Mouse (Mus musculus) heart, embryonic 14.5 days (tissue): ENCODE measurements around the gene Hecw2. TPM values are rescaled to one million over a fixed set of nuclear protein-coding genes. Genes with fewer than 3 reads are reported as not detected.
A peak's percentile ranks its signal among the peaks of the same experiment; 100 is the strongest.

Experiments used
- ATAC-seq: fragments of 200-750 bp; cut with Nextera tagmentation; 2 replicates; pipeline ENCODE4 v1.8.0; 2017; ENCODE audit warnings: low read depth, moderate TSS enrichment; ENCODE audit not compliant: insufficient number of reproducible peaks, insufficient read depth, low FRiP score
- H3K27ac ChIP-seq, 2 experiments: fragments of 200-500 bp in 1 of 2; fragments of 300-500 bp in 1 of 2; sonication (generic) in 1 of 2; replicated peaks in 1 of 2; 2 replicates each; pipeline ENCODE4 v1.5.1; 2012 to 2014; ENCODE audit warnings: low read depth in 2 of 2, low read length in 2 of 2, control low read depth in 1 of 2, mild to moderate bottlenecking in 1 of 2, mixed read lengths in 1 of 2; ENCODE audit not compliant: control insufficient read depth in 1 of 2, insufficient read depth in 1 of 2
- H3K27me3 ChIP-seq: fragments of 300-500 bp; sonication (generic); 2 replicates; pipeline ENCODE4 v1.6.1; 2014; ENCODE audit warnings: mild to moderate bottlenecking, low read length, control low read depth; ENCODE audit not compliant: control insufficient read depth, insufficient read depth
- H3K36me3 ChIP-seq: fragments of 300-500 bp; sonication (generic); 2 replicates; pipeline ENCODE4 v1.6.1; 2014; ENCODE audit warnings: mild to moderate bottlenecking, control low read depth, low read length, mixed read lengths; ENCODE audit not compliant: control insufficient read depth, insufficient read depth
- H3K4me1 ChIP-seq, 2 experiments: fragments of 200-500 bp in 1 of 2; fragments of 300-500 bp in 1 of 2; sonication (generic) in 1 of 2; 2 replicates each; pipeline ENCODE4 v1.6.1; 2012 to 2014; ENCODE audit warnings: low read length in 2 of 2, control low read depth in 1 of 2, mixed read lengths in 1 of 2; ENCODE audit not compliant: control insufficient read depth in 2 of 2, insufficient read depth in 2 of 2
- H3K4me2 ChIP-seq: fragments of 300-500 bp; sonication (generic); 2 replicates; pipeline ENCODE4 v1.6.1; 2014; ENCODE audit warnings: mild to moderate bottlenecking, low read length
- H3K4me3 ChIP-seq, 2 experiments: fragments of 200-500 bp in 1 of 2; fragments of 300-500 bp in 1 of 2; sonication (generic) in 1 of 2; 2 replicates each; pipeline ENCODE4 v1.5.1; 2012 to 2014; ENCODE audit warnings: low read length in 2 of 2, mild to moderate bottlenecking in 2 of 2, control low read depth in 1 of 2, low read depth in 1 of 2, moderate library complexity in 1 of 2; ENCODE audit not compliant: control insufficient read depth in 1 of 2, insufficient read depth in 1 of 2
- H3K9ac ChIP-seq: fragments of 300-500 bp; sonication (generic); 2 replicates; pipeline ENCODE4 v1.6.1; 2014; ENCODE audit warnings: mild to moderate bottlenecking, low read length
- H3K9me3 ChIP-seq: fragments of 300-500 bp; sonication (generic); 2 replicates; pipeline ENCODE4 v1.6.1; 2016; ENCODE audit warnings: low read length, control low read depth; ENCODE audit not compliant: control insufficient read depth
- WGBS: fragments of 180-500 bp; shearing (Covaris S2); extraction: QIAGEN DNeasy Blood & Tissue Kit; methylation state at CpG from one replicate; pipeline ENCODE4 v1.1.7; 2014; 5-methylcytosine and 5-hydroxymethylcytosine counted together
- polyA plus RNA-seq: library from polyadenylated mRNA; unstranded; fragments of >200 nt; fragmentation: Nextera tagmentation; extraction: Ambion mirVana; gene quantifications from 2 replicates; pipeline ENCODE4 v1.2.1, GENCODE M21; 2014

The Hecw2 gene
- polyA plus RNA-seq, 1 experiment from 2014 or later: 5.7 TPM

DNA sequence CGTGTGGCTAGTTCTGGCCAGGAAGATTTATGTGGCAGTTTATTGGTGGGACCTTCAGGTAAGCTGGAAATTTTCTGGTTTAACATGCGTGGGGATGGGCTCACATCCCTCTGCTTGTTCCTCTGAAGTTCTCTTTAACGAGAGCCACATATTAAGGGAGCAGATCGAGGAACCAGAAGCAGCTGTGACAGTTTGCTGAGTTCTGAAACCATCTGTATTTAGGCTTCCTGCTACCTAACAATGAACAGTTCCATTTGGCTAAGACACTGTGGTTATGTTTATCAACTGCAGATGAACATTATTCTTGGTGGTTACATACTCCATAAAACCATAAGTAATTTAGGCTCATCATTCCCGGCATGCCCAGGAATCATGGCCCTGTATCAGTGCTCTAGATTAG is 242.6 kb downstream of the Hecw2 start:
- no peak overlapping the region for H3K9ac ChIP-seq
- H3K36me3 ChIP-seq: no peaks in the 10 kb centered on the region
- no peak for ATAC-seq
- no peak overlapping the region for H3K27ac ChIP-seq
- no peak overlapping the region for H3K4me3 ChIP-seq
- no peaks in the 10 kb centered on the region for H3K9me3 ChIP-seq
- H3K4me2 ChIP-seq: no peak overlapping the region
- H3K4me1 ChIP-seq: no peaks in the 10 kb centered on the region
- WGBS: 84% methylated on average over 5 of the region's 5 CpGs
- no peaks in the 10 kb centered on the region for H3K27me3 ChIP-seq

DNA sequence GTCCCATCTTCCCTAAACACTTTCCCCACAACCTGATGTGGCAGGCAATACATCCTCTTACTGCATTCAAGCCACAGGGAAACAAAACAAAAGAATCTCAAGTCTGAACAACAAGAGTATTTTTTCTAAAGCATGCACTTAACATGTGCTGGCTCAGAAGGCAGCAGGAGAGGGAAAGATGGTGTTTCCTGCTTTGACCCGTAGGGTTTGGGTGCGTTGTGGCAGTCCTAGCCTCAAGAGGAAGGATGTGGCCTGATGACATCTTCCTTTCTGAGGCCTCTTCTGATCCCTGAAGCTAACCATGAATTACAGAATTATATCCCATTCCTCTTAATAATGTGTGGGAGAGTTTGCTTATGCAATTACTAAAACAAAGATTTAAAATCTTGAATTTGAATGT is 249.2 kb downstream of the Hecw2 start:
- 77% methylated on average over 2 of the region's 2 CpGs for WGBS
- ATAC-seq: no peak

DNA sequence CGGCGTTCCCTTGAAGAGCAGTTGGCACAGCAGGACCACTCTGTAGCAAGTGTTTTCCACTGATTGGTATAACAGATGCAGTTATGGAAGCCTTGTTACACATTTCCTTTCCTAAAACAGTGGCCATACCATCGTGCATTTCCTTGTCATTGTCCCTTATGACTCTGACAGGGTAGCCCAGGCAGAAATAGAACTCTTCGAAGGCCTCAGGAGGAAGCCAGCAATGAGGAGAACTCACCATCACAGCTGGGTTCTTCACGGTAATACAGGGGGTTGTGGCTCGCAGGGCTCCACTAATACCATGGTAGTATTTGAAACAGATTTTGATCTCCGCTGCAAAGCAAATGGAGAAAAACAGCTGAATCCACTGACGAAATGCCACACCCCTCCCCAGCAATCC is 252.5 kb downstream of the Hecw2 start:
- H3K27me3 ChIP-seq: no peaks in the 10 kb centered on the region
- H3K9me3 ChIP-seq: no peaks in the 10 kb centered on the region
- H3K4me1 ChIP-seq: peaks cover 0 to 12% of the 10 kb centered on the region in 2 experiments; a peak in 2 of 4 replicates
- no peak for ATAC-seq
- H3K36me3 ChIP-seq: no peaks in the 10 kb centered on the region
- WGBS: 77% methylated on average over 8 of the region's 8 CpGs
- H3K4me3 ChIP-seq: no peak overlapping the region
- no peak overlapping the region for H3K4me2 ChIP-seq
- H3K27ac ChIP-seq: no peak overlapping the region
- H3K9ac ChIP-seq: no peak overlapping the region

More for the DNA sequence above, 249.2 kb downstream of the Hecw2 start:
- Histone ChIP-seq H3K36me3 (no peaks in the 10 kb centered on the region), H3K9me3 (no peaks in the 10 kb centered on the region), H3K4me2 (no peak overlapping the region), H3K9ac (no peak overlapping the region), H3K4me3 (no peak overlapping the region), H3K27ac (no peak overlapping the region; a peak in 1 of 4 replicates), H3K4me1 (0 out of 4 replicates have a peak, but pooled peaks cover 0 to under 1% of the 10 kb centered on the region in 2 experiments), H3K27me3 (no peaks in the 10 kb centered on the region)

DNA sequence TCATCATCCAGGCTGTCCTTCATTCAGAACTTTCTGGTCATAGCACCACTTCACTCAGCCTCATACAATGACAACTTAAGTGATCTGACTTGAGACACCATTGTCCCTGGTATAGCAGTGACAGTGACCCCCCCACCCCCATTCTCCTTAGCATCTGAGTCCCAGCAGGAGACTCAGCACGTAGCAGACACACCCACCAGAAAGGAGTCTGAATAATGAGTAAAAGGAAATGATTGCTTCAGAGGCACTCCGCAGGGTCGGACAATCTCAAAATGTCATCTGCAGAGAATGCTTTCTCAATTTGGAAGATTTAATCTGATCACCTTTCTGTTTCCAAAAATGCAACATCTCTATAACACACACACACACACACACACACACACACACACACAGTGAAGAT is 253.4 kb downstream of the Hecw2 start:
- Histone ChIP-seq H3K4me1 (peaks cover 0 to 12% of the 10 kb centered on the region in 2 experiments; a peak in 2 of 4 replicates), H3K4me3 (no peak overlapping the region), H3K27ac (no peak overlapping the region), H3K4me2 (no peak overlapping the region), H3K9ac (no peak overlapping the region), H3K27me3 (no peaks in the 10 kb centered on the region), H3K9me3 (no peaks in the 10 kb centered on the region), H3K36me3 (no peaks in the 10 kb centered on the region)
- ATAC-seq: no peak
- 65% methylated on average over 3 of the region's 3 CpGs for WGBS

DNA sequence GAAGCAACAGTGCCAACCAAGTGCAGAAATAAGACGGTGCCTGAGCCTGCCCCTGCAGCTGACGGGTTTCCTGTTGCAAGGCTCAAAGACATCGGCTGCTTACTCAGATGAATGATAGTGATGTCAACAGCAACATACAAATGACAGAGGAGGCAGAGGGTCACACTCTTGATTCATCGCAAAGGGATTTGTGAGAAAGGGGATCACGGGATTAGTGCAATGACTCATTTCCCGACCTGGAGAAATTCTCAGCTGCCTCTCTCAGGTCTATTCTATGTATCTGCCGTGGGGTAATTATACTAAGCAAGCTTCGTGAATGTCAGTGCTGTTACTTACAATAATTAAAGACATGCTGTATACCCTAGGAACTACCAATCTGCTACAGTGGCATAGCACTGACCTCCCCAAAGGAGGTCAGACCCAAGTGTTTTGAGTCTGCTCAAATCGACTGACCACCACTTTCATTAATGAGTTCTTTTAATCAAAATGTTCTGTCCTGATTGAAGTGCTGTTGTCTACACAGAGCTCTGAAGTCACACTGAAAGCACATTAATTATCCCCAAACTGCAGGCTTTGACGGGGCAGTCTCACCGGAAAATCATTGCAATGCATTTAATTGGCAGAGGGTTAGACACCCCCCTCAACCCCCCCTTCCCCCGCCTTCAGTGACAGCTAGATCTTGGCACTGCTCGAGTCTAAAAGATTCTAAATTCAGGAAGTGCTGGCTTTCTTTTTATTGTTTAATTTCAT is 254.5 kb downstream of the Hecw2 start:
- Histone ChIP-seq H3K9ac (0 out of 2 replicates have a peak overlapping the region, but pooled peaks have one; percentile 27), H3K36me3 (no peaks in the 10 kb centered on the region), H3K4me1 (peaks cover 0 to 12% of the 10 kb centered on the region in 2 experiments; a peak in 2 of 4 replicates), H3K4me3 (no peak overlapping the region), H3K9me3 (no peaks in the 10 kb centered on the region), H3K4me2 (peak overlapping the region; percentile 42), H3K27me3 (no peaks in the 10 kb centered on the region), H3K27ac (peak overlapping the region; percentile 12 to 30; a peak in 1 of 4 replicates)
- ATAC-seq: no peak
- 28% methylated on average over 13 of the region's 13 CpGs for WGBS

DNA sequence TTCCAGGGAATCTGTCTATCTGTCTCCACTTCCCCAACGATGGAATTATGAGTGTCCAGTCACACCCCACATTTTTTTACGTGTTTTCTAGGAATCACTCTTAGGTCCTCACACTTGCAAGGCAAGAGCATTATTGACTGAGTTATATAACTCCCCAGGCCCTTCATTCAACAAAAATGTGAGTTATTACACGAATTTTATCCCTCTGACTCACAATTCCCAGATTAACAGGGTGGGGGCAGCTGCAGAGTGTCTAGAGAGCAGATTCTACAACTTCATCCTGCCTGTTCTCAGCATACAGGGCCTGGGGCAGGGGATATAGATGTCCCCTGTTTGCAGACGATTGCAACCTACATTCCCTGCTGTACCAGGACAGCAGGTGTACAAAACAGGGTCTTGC is 255.7 kb downstream of the Hecw2 start:
- Histone ChIP-seq H3K9me3 (no peaks in the 10 kb centered on the region), H3K4me1 (peaks cover 0 to 12% of the 10 kb centered on the region in 2 experiments; a peak in 2 of 4 replicates), H3K36me3 (no peaks in the 10 kb centered on the region), H3K9ac (no peak overlapping the region), H3K27me3 (no peaks in the 10 kb centered on the region), H3K27ac (no peak overlapping the region), H3K4me3 (no peak overlapping the region), H3K4me2 (no peak overlapping the region)
- 60% methylated on average over 4 of the region's 4 CpGs for WGBS
- ATAC-seq: no peak

DNA sequence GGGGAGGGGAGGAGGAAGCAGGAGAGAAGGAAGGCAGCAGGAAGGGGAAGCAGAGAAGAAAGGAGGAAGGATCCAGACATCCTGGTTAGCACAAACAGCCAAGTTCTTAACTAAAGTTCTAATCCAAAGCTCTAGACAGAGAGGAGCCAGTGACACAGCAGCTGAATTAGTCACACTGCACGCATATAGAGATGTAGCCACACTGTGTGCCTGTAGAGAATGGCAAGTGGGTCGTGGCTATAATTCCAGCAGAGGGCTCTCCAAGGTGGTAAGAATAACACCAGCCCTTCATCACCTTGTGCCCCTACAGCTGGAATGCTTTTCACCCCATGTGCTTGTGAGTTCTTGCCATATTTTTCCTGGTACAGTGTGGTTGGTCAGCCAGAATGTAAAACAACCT is 261.7 kb downstream of the Hecw2 start:
- H3K4me1 ChIP-seq: no peaks in the 10 kb centered on the region
- H3K9ac ChIP-seq: no peak overlapping the region
- no peak for ATAC-seq
- H3K4me2 ChIP-seq: no peak overlapping the region
- peaks cover 3% of the 10 kb centered on the region; the same call in 1 of the 2 replicates for H3K36me3 ChIP-seq
- no peaks in the 10 kb centered on the region for H3K27me3 ChIP-seq
- no peak overlapping the region for H3K4me3 ChIP-seq
- no peaks in the 10 kb centered on the region for H3K9me3 ChIP-seq
- 44% methylated on average over 2 of the region's 2 CpGs for WGBS
- no peak overlapping the region for H3K27ac ChIP-seq
